Mouse (Mus musculus): ENCODE measurements around the gene Elf2.
"Not testable (repeated sequence)": the region's sequence is repeated elsewhere in the genome, so short reads cannot be mapped to it uniquely, and the experiment has no call there.

The Elf2 gene

DNA sequence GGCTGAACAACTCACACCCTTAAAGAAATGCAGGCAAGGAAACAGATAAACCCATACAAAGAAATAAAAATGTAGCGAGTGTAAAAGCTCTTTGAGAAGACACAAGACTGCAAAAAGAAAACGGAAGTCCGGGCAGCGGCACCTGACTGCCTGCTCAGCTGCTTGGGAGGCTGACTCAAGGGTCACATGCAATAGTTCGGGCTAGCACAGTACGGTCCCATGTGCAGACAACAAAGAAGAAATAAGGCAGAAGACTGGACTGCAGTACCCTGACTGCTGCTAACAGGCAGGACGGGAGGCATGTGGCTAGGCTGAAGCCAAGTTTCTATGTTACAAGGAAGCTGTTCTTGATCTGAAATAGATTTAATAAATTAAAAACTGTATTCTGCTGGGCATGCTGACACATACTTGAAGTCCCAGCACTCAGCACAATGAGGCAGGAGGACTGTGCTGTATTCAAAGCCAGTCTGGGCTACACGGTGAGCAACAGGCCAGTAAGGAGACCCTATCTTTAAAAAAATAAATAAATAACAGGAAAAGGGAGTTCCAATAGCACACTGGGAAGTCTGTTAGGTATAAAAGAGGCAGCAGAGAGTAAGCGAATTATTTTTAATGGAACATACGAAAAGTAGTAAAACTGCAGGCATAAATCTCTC lies 7.1 kb downstream of the Elf2 start:
- peak; percentile 72 for DNase-seq (ENCODE audit: low read depth, low spot score)

DNA sequence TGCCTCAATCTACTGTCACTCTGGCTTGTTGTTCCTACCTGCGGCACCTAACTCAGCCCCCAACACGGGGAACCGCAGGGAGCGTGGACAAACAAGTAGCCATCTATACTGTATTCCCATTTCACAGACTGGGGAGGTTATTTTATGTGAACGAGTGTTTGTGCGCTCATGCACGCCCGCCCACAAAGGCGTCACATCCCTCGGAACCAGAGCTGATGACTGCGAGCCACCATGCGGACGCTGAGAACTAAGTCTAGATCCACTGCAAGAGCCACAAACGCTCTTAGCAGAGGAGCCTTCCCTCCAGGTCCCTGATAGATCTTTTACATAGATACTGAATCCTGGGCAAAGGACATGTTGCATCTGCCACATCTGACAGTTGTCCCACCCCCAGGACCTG lies 10.4 kb downstream of the Elf2 start:
- DNase-seq (ENCODE audit: low read depth, low spot score), result no peak

DNA sequence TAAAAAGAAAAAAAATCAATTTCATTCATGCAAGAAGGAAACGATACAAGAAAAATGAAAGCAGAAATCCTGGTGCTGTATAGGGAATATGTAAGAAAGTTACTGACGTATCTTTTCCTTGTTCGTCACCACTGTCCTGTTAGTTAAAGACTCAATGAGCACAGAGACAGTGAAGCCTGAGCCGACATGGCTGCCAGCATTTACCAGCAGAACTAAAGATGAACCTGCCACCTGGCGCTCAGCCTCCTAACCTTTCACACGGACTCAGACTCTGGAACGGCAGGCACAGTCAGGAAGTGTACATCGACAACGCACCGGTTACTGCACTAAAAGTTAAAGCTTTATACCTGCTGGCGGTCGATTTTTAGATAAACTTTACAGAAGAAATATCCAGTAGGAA lies 11.9 kb downstream of the Elf2 start:
- DNase-seq (ENCODE audit: low read depth, low spot score), result no peak

DNA sequence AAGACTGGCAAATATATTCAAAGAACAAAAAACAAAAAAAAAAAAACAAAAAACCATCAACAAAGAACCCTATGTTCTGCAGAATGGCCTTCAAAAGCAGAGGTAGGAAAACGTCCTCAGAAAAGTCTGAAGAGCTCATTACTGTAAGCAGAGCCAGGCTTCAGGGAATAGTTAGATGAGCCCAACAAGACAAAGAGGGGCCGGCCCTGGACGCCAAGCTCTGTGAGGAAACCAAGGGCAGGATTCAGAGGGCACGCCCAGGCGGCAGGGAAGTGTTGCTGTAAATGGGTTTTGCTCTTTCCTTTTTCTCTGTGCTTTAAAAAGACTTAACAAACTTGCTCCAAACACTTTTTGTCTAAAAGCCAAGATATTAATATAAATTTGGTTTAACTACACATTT lies 12.6 kb downstream of the Elf2 start:
- no peak for DNase-seq (ENCODE audit: low read depth, low spot score)

DNA sequence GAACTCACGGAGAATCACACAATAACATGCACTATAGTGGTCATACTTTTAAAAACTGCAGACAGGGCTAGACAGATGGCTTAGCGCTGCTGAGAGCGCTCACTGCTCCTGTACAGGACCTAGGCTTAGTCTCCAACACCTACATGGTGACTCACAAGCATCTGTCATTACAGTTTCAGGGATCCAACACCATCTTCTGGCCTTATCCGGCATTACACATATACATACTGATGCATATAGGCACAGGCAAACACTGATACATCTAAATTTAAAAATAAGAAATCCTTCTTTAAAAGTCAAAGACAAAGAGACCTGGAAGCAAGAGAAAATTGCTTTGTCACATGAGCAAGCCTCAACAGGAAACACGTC lies 13.1 kb downstream of the Elf2 start:
- peak; percentile 51 for DNase-seq (ENCODE audit: low read depth, low spot score)

DNA sequence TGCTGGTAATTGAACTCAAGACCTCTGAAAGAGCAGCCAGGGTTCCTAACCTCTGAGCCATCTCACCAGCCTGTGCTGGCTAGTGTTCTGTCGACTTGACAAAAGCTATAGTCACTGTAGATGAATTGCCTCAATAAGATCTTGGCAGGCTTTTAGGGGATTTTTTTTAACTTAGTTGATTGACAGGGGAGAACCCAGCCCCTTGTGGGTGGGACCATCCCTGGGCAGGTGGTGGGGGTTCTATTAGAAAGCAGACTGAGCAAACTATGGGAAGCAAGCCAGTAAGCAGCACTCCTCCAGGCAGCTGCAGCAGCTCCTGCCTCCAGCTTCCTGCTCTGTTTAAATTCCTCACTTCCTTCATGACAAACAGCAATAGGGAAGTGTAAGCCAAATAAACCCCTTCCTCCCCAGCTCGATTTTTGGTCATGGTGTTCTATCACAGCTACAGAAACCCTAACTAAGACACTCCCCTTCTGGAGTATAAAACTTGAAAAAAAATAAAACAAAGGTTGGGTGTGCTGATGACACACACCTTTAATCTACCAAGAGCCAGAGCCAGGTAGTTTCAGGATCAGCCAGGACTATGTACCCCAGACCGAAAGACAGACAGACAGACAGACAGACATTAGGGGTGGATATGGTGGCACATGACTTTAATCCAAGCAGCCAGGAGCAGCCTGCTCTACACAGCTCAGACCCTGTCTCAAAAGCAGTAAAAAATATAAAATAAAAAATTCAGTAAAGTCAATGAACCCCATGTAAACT lies 13.6 kb downstream of the Elf2 start:
- DNase-seq (ENCODE audit: low read depth, low spot score), result peak; percentile 73

DNA sequence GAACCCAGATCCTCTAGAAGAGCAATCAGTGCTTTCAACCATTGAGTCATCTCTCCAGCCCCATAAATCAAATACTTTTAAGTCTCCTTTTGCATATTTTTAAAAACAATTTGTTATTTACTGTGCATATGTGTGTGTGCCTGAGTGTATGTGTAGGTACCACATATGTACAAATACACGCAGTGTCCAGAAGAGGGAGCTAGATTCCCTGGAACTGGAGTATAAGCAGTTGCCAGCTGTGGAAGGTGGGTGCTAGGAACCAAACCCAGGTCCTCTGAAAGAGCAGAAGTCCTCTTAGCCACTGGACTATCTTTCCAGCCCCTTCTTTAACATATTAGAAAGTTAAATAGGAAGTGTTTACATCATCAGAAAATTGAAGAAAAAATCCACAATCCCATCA lies 15.0 kb downstream of the Elf2 start:
- no peak for DNase-seq (ENCODE audit: low read depth, low spot score)

DNA sequence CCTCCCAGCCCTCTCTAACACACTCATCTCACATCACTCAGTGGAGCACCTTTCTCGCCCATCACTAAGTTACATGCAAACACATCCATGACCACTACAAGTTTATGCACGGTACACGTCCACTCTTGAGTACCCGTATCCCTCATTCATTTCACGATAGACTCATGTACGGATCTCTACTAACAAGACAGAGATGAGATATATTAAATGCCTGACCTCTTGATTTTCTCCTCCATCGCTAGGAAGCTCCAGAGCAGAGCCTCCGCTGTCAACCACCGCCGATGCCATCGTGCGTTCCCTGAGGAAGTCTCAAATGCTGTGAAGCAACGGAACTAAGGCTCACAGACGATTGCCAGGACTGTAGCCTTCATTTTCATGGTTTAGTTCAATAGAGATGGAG lies 17.5 kb downstream of the Elf2 start:
- DNase-seq (ENCODE audit: low read depth, low spot score), result no peak

DNA sequence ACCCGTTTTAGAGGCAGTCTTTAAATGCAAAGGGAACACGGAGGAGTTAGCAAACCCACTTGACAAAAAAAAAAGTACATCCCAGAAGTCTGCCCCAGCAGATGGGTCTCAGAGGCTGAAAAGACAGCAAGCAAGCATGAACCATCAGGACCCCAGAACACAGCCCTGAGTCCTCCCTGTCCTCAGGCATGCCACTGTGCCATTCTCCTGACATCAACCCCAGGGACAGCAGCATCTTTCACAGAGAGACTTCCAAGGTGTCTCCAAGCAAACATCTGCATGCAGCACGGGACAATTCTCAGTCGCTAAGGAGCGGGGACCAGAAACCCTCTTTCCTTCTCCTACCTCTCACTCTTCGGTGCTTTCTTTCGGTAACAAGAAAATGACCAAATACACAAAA lies 18.1 kb downstream of the Elf2 start:
- DNase-seq (ENCODE audit: low read depth, low spot score), result no peak

DNA sequence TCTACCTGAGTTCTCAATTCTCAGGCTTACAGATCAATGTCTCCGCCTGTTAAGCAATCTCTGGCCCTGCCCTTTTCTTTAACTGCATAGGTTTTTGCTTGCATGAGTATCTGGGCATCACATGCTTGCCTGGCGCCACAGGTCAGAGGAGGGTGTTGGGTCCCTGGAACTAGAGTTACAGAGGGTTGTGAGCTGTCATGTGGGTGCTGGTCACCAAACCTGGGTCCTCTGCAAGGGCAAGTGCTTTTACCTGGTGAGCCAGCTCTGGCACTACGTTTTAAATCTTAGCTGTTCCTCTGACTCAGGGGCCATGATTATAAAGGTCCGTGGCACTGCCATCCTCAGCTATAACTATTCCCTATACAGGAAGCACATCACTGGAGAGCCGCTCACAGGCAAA lies 19.3 kb downstream of the Elf2 start:
- no peak for DNase-seq (ENCODE audit: low read depth, low spot score)

DNA sequence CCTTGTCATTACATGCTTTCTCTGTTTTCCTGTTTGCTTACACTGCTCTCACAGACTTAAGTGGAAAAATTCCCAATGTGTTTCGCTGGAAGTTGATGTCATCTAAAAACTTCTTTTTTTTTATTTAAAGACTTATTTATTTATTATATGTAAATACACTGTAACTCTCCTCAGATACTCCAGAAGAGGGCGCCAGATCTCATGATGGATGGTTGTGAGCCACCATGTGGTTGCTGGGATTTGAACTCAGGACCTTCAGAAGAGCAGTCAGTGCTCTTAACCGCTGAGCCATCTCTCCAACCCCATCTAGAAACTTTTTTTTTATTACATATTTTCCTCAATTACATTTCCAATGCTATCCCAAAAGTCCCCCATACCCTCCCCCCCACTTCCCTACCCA lies 22.4 kb downstream of the Elf2 start:
- DNase-seq (ENCODE audit: low read depth, low spot score), result not testable (repeated sequence)

DNA sequence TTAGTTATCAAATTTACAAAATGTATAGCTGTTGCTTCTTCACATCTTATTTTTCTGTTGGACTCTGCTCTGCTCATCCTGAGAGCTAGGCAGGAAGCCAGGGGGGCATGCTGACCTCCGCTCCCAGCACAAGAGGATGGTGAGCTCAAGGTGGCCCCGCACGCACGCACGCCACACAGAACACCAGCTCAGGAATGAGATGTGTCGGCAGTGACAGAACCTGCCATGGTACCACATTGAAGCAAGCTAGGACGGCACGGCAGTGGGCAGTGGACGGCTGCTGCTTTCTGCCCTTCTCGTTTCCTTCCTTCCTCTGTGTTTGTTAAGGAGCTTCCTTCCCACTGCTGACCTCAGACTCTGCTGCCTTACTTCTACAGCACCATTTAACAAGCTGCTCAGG lies 23.6 kb downstream of the Elf2 start:
- DNase-seq (ENCODE audit: low read depth, low spot score), result no peak

DNA sequence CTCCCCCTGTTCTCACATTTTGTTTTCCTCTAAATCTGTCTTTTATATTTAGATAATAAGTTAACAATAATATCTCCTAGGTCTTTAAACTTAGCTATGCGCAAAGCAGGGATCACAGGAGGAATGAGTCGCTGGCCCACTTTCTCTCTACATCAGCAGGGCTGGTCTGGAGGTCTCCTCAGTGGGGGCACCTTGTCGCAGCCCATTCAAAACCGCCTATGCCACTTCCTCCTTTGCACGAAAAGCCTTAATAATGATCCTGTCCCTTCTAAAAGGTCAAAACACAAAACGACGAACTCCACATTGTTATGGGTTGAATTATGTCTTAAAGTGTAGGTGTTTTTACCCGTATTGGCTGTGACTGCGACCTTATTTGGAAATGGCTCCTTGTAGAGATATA lies 28.8 kb downstream of the Elf2 start:
- DNase-seq (ENCODE audit: low read depth, low spot score), result no peak

DNA sequence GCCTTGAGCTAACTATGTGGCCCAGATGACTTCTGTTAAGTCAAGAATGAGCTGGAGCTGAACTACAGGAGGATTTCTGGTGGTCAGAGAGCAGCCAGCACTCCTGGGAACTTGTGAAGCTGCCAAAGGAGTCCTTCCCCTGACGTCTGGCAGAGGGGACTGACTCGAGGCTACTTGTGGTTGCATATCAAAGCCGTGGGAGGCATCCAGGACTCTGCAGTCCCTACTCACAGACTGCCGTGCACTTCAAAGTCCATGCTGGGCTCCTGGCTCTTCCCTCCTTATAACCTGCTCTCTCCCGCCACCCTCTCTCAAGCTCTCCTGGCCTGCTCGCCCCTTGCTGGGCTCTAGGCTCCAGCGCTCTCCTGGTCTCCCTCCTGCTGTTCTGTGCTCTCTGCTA lies 30.4 kb downstream of the Elf2 start:
- peak; percentile 24 for DNase-seq (ENCODE audit: low read depth, low spot score)

DNA sequence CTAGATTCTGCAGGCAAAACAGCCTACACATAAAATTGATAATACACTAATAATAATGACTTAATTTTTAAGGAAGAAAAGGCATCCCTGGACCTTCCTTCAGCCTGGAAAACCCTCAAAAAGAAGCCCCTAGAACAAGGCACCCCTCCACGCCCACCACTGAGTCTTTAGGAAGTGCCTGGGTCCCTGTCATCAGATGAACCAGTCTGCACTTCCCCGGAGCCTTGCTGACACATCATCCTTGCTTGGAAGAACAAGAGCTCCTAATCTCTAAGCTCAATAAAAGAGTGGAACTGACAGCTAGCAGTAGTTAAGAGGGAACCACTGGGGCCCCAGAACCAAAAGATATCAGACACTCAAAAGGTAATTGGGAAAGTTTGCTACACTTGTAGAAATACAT lies 33.8 kb downstream of the Elf2 start:
- no peak for DNase-seq (ENCODE audit: low read depth, low spot score)

DNA sequence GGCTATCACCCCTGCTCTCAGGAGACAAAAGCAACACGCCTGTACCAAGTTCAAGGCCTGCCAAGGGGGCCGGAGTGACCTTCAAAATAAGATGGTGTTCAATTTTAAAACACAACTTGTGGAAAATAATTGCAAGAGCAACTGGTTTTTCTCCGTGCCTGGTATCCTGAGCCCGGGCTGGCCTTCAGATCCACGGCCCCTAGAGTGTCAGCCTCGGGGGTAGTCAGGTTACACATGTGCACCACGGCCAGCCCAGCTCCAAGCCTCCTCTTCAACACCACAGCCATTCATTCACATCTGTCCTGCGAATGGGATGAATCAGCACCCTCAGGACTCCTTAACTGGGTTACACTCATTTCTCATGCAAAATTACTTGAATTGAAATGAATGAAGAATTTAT lies 34.5 kb downstream of the Elf2 start:
- no peak for DNase-seq (ENCODE audit: low read depth, low spot score)

DNA sequence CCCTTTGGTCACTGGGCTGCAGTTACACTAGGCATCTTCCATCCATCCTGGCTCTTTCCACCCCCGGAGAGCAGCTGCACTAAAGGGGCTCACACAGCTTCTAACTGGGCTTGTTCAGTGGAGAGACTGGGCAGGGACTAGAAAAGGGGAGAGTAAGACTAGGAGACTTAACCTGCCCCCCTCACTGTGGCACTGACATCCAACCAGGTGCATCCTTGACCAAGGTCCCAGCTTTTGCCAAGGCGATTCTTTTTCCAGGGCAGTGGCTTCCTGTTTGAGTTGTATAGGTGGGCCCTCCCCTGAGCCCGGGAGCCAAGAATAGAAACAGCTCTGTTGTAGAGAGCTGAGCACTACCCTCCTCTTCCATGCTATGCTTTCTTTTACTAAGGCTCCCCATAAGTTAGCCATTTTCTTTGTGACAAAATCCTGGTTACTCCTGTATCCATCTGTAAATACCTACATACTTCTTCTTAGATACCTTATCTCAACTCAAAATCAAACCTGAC lies 37.4 kb downstream of the Elf2 start:
- no peak for DNase-seq (ENCODE audit: low read depth, low spot score)

DNA sequence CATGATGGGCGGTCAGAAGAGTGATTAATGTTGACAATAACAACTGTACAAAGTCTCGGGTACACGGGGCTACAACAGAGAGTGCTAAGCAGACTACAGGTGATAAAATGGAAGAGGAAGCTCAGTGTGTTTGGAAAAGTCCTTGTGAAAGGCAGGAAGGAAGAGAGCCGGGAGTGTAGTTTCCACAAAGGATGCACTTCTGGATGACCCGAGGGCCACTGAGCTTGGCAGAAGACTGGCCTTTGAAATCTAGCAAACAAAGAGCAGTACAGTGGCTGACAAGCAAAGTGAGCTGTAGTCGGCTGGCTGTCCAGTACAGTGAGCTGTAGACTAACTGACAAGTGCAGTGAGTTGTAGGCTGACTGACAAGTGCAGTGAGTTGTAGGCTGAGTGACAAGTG lies 38.9 kb downstream of the Elf2 start:
- no peak for DNase-seq (ENCODE audit: low read depth, low spot score)

DNA sequence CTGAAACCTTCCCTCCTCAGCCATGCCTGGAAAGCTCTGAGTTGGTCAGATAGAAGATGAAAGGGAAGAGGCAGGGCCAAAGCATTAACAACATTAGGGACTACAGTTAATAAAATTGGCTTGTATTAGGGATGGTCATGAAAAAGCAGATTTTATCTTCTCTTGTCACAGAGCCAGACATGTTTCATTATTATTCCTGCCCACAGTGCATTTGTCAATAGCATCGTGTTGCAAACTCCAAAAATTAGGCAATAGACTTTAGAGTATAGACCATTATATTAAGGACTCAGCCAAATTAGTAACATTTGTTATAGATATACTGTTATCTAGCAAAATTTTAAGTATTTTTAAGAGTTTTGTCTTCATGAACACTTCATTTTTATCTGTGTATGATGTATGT lies 43.7 kb downstream of the Elf2 start:
- DNase-seq (ENCODE audit: low read depth, low spot score), result no peak

DNA sequence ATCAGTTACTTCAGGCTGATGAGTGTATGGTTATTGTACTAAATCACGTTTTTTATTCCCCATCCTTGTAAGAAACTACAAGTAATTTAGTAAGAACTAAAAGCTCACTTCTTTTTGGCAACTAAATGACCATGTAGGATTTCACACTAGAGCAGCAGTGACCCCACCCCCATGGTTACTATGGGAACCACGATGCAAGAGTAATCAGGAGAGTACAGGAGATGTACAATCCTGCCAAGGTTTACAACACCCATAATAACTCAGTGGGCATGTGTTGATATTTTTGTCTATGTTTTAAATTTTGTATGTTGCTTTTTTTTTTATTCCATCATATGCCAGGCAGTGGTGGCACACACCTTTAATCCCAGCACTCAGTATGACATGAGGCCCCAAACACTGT lies 45.2 kb downstream of the Elf2 start:
- DNase-seq (ENCODE audit: low read depth, low spot score), result peak; percentile 67

DNA sequence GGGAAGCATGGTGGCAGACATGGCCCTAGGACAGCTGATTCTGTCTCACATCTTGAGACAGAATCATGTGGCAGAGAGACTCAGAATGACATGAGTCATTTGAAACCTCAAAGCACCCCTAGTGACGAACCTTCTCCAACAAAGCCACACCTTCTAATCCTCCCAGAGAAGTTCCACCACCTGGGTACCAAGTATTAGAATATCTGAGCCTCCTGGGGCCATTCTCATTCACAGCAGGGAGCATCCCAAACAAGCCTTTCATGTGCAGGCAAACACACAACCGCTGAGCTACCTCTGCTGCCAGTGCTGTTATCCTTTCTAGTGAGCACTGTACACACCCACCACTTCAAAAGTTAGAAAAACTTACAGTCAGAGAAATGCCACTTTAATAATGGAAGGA lies 46.2 kb downstream of the Elf2 start:
- no peak for DNase-seq (ENCODE audit: low read depth, low spot score)

DNA sequence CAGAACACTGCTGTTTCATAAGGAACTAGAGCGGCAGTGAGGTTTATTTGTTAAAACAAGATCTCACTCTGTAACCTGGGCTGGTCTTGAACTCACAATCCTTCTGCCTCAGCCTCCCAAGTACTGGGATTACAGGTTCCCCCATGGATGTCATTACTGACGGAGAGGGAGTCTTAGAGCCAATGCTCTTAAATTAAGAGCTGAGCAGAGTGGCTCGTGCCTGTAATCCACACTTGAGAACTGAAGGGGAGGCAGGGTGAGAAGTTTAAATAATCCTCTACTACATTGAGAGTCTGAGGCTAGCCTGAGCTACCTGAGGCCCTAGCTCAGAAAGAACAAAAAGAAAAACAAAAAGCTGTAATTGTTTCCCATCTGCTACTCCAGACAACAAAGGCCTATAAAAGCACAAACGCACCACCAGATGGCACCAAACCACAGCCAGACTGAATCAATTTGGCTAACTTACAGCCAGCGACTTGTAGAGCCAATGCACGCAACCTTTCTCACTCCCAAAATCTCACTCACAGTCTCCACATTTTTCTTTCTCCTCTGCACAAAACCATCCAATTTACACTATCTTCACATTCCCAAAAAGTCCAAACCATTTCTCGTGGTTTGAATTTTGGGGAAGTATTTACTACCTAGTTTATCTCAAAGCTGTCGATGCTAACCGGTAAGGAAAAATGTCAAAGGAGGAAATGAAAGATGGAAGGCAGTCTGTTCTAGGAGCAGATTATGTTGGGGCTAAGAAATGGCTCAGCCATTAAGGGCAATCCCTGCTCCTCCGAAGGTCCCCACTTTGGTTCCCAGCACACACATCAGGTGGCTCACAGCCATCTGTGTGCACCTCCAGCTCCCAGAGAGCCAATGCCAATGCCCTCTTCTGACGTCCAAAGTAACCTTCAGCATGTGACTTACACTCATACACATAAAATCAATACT lies 51.3 kb downstream of the Elf2 start:
- DNase-seq (ENCODE audit: low read depth, low spot score), result peak; percentile 93

Data from brain, adult 2 months (tissue).